In genomic region chr9:106275806-106276205, GRCm38 (mm10) we compare ENCODE assay signal across 26 mouse cellular contexts. TPM values are rescaled to one million over a fixed set of nuclear protein-coding genes. Genes with fewer than 3 reads are reported as not detected.
"Had no signal": no experiment of that assay in that cellular context is flagged by ENCODE, and none has a peak within 500 bp of the region (broad histone marks: within the 10 kb centered on the region; RNA-seq: fewer than 3 reads in every experiment).

No protein-coding gene starts in this region.

- DNase-seq: gastrocnemius, postnatal 14 days; gastrocnemius, postnatal 36 days; heart, adult 18-20 months; heart, postnatal 10 days; heart, postnatal 4 days; kidney, adult 18-20 months; kidney, adult 8-10 months; kidney, postnatal 10 days; kidney, postnatal 25 days; kidney, postnatal 4 days had no signal

- H3K4me1 ChIP-seq: heart, embryonic 12.5 days had no signal

- H3K27me3 ChIP-seq: heart, embryonic 12.5 days; hindbrain, embryonic 12.5 days; intestine, embryonic 15.5 days; limb, embryonic 13.5 days; limb, embryonic 15.5 days; liver, embryonic 12.5 days had no signal

- H3K27ac ChIP-seq: heart, embryonic 10.5 days; hindbrain, embryonic 10.5 days; hindbrain, embryonic 12.5 days; hindbrain, embryonic 14.5 days; intestine, embryonic 15.5 days; layer of hippocampus, adult 2 months; left cerebral cortex, adult 2 months; limb, embryonic 13.5 days; limb, embryonic 15.5 days; liver, embryonic 12.5 days; liver, embryonic 14.5 days had no signal

- ATAC-seq: hindbrain, embryonic 16.5 days; inflammation-experienced regulatory T-cells, adult 6 months; intestine, embryonic 15.5 days; intestine, postnatal 0 days; liver, embryonic 12.5 days had no signal

- H3K9ac ChIP-seq: heart, embryonic 12.5 days; hindbrain, embryonic 12.5 days; hindbrain, embryonic 14.5 days; intestine, embryonic 15.5 days; limb, embryonic 13.5 days; limb, embryonic 15.5 days; liver, embryonic 12.5 days; liver, embryonic 14.5 days had no signal

- H3K36me3 ChIP-seq: heart, embryonic 10.5 days; heart, embryonic 12.5 days; hindbrain, embryonic 10.5 days; hindbrain, embryonic 12.5 days; intestine, embryonic 15.5 days; limb, embryonic 13.5 days; limb, embryonic 15.5 days; liver, embryonic 12.5 days had no signal

- H3K4me3 ChIP-seq: heart, embryonic 10.5 days; heart, embryonic 12.5 days; hindbrain, embryonic 10.5 days; hindbrain, embryonic 12.5 days; intestine, embryonic 15.5 days; layer of hippocampus, adult 2 months; left cerebral cortex, adult 2 months; limb, embryonic 13.5 days; limb, embryonic 15.5 days; liver, embryonic 12.5 days had no signal

- H3K9me3 ChIP-seq: heart, embryonic 10.5 days; heart, embryonic 12.5 days; hindbrain, embryonic 10.5 days; hindbrain, embryonic 12.5 days; intestine, embryonic 15.5 days; limb, embryonic 13.5 days; limb, embryonic 15.5 days; liver, embryonic 12.5 days had no signal

RNA-seq across cellular contexts. Expression of gene Tlr9, which starts 53.4 kb away (rescaled TPM):
- polyA plus RNA-seq: heart, embryonic 10.5 days; heart, embryonic 12.5 days; hindbrain, embryonic 10.5 days; limb, embryonic 11.5 days had no signal
